Mouse (Mus musculus): Measurements from ENCODE around the gene Tenm4. TPM values are rescaled to one million over a fixed set of nuclear protein-coding genes. Genes with fewer than 3 reads are reported as not detected.

Gene Tenm4
- polyA plus RNA-seq, 1 experiment from 2014 or later, result 52.7 TPM

DNA sequence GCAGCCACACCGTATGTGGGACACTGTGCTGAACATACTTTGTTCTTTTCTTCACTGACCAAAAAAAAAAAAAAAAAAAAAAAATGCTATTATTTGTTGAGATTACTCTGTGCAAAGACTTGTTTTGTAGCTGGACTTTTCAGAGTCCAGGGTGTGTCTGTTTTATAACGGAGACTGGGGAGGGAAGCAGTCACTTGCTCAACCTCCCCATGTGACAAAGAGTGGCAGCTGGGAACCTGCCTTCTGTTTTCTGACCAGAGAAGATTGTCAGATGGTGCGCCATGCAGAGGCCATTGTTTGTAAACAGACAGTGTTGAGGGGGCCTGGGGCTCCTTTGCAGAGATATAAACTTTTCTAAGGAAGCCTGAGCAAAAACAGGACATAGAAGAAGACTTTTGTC is 17.0 kb upstream of the Tenm4 start:
- H3K4me2 ChIP-seq, result no peak overlapping the region
- peaks cover 9% of the 10 kb centered on the region; the same call in 1 of the 2 replicates for H3K27me3 ChIP-seq (replicated peaks)
- no peaks in the 10 kb centered on the region for H3K36me3 ChIP-seq (replicated peaks)
- 78% methylated on average over 3 of the region's 3 CpGs for WGBS
- H3K4me1 ChIP-seq, result peaks cover 12% of the 10 kb centered on the region; the same call in 1 of the 2 replicates
- H3K4me3 ChIP-seq, result no peak overlapping the region
- no peak for ATAC-seq (replicated peaks)
- H3K9me3 ChIP-seq, result no peaks in the 10 kb centered on the region
- H3K27ac ChIP-seq, result no peak overlapping the region
- H3K9ac ChIP-seq, result no peak overlapping the region

GRCm38 (mm10) chr7:96156481-96157255 is 14.4 kb upstream of the Tenm4 start:
- no peak for ATAC-seq (replicated peaks)
- H3K27me3 ChIP-seq (replicated peaks), result peaks cover 3% of the 10 kb centered on the region; the same call in 1 of the 2 replicates
- H3K36me3 ChIP-seq (replicated peaks), result no peaks in the 10 kb centered on the region
- no peak overlapping the region for H3K4me3 ChIP-seq
- H3K4me1 ChIP-seq, result peaks cover 12% of the 10 kb centered on the region; the same call in 1 of the 2 replicates
- WGBS, result 79% methylated on average over 7 of the region's 7 CpGs
- H3K27ac ChIP-seq, result no peak overlapping the region
- H3K9ac ChIP-seq, result no peak overlapping the region
- no peaks in the 10 kb centered on the region for H3K9me3 ChIP-seq
- H3K4me2 ChIP-seq, result no peak overlapping the region

GRCm38 (mm10) chr7:96164141-96164540 is 6.9 kb upstream of the Tenm4 start:
- H3K4me1 ChIP-seq, result peaks cover 9% of the 10 kb centered on the region
- no peaks in the 10 kb centered on the region for H3K9me3 ChIP-seq
- no peak overlapping the region for H3K4me2 ChIP-seq
- H3K27me3 ChIP-seq (replicated peaks), result no peaks in the 10 kb centered on the region
- no peak overlapping the region for H3K9ac ChIP-seq
- H3K27ac ChIP-seq, result no peak overlapping the region
- no peak for ATAC-seq (replicated peaks)
- H3K36me3 ChIP-seq (replicated peaks), result no peaks in the 10 kb centered on the region
- no peak overlapping the region for H3K4me3 ChIP-seq

DNA sequence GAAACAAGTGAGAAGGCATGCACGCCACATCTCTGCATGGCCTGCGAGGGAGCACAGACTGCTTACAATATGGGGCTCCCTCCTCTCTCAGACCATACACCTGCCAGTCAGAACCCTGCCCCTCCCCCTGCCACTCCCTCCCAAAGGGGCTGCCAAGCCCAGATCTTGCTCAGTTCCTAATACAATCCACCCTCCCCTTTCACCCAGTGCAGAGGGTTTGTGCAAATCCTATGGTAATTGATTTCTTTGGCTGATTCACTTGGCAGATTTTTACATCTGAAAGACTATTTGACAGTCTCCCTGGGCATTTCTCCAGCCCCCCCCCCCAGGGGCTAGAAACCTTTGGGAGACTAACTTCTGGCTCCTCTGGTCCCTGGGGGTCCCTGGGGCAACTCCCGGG is 2.1 kb upstream of the Tenm4 start:
- Histone ChIP-seq H3K9ac (no peak overlapping the region), H3K9me3 (no peaks in the 10 kb centered on the region), H3K36me3 (replicated peaks) (no peaks in the 10 kb centered on the region), H3K4me1 (peaks cover 18% of the 10 kb centered on the region), H3K4me3 (no peak overlapping the region), H3K4me2 (no peak overlapping the region), H3K27ac (no peak overlapping the region), H3K27me3 (replicated peaks) (0 out of 2 replicates have a peak, but pooled peaks cover 9% of the 10 kb centered on the region)
- ATAC-seq (replicated peaks), result peak; percentile 94
- 20% methylated on average over 3 of the region's 3 CpGs for WGBS

- Histone ChIP-seq H3K27me3 (replicated peaks) (0 out of 2 replicates have a peak, but pooled peaks cover 9% of the 10 kb centered on the region), H3K9ac (no peak overlapping the region), H3K4me2 (no peak overlapping the region), H3K36me3 (replicated peaks) (no peaks in the 10 kb centered on the region), H3K4me1 (peaks cover 18% of the 10 kb centered on the region), H3K4me3 (no peak overlapping the region), H3K9me3 (no peaks in the 10 kb centered on the region), H3K27ac (no peak overlapping the region)
- WGBS, result 54% methylated on average over 11 of the region's 11 CpGs
- no peak; the same call in 1 of the 2 replicates for ATAC-seq (replicated peaks)
Measured at GRCm38 (mm10) chr7:96171596-96172563, 834 bp downstream of the Tenm4 start.

GRCm38 (mm10) chr7:96176781-96177180 is 5.7 kb downstream of the Tenm4 start:
- WGBS, result 63% methylated on average over 8 of the region's 8 CpGs
- ATAC-seq (replicated peaks), result no peak
- H3K4me1 ChIP-seq, result no peaks in the 10 kb centered on the region; the same call in 1 of the 2 replicates
- H3K4me3 ChIP-seq, result no peak overlapping the region
- H3K4me2 ChIP-seq, result no peak overlapping the region
- H3K27me3 ChIP-seq (replicated peaks), result 0 out of 2 replicates have a peak, but pooled peaks cover 8% of the 10 kb centered on the region
- no peaks in the 10 kb centered on the region for H3K9me3 ChIP-seq
- no peak overlapping the region for H3K27ac ChIP-seq
- no peak overlapping the region for H3K9ac ChIP-seq
- no peaks in the 10 kb centered on the region for H3K36me3 ChIP-seq (replicated peaks)

- no peaks in the 10 kb centered on the region for H3K4me1 ChIP-seq
- WGBS, result 90% methylated on average over 4 of the region's 4 CpGs
- H3K9me3 ChIP-seq, result no peaks in the 10 kb centered on the region
- H3K36me3 ChIP-seq (replicated peaks), result no peaks in the 10 kb centered on the region
- H3K4me3 ChIP-seq, result no peak overlapping the region
- no peak overlapping the region for H3K27ac ChIP-seq
- H3K27me3 ChIP-seq (replicated peaks), result no peaks in the 10 kb centered on the region
- ATAC-seq (replicated peaks), result no peak
- no peak overlapping the region for H3K9ac ChIP-seq
- H3K4me2 ChIP-seq, result no peak overlapping the region
Measured at GRCm38 (mm10) chr7:96181751-96182150, 10.7 kb downstream of the Tenm4 start.

GRCm38 (mm10) chr7:96183195-96183594 is 12.1 kb downstream of the Tenm4 start:
- ATAC-seq (replicated peaks), result no peak
- H3K4me2 ChIP-seq, result no peak overlapping the region
- no peak overlapping the region for H3K4me3 ChIP-seq
- H3K9ac ChIP-seq, result no peak overlapping the region
- H3K27ac ChIP-seq, result no peak overlapping the region
- no peaks in the 10 kb centered on the region for H3K36me3 ChIP-seq (replicated peaks)
- no peaks in the 10 kb centered on the region for H3K4me1 ChIP-seq
- no peaks in the 10 kb centered on the region for H3K9me3 ChIP-seq
- no peaks in the 10 kb centered on the region for H3K27me3 ChIP-seq (replicated peaks)
- WGBS, result 69% methylated on average over 1 of the region's 1 CpGs

DNA sequence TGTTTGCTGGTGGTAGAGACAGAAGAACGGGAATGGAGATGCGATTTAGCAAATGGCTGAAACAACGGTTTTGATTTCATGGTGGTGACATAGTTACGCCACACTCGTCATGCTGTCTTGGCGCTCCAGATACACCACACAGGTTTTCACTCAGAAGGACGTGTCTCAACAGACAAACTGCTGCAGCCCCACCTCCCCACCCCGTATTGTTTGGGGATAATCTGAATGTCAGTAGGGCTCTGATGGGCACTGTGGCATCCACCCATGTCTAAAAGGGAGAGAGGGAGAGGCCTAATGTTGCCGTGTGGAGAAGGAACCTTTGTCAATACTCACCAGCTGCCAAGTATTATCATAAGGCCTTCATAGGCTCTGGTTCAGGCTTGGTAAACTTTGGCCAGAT is 14.4 kb downstream of the Tenm4 start:
- Histone ChIP-seq H3K36me3 (replicated peaks) (no peaks in the 10 kb centered on the region), H3K4me3 (no peak overlapping the region), H3K4me1 (no peaks in the 10 kb centered on the region), H3K4me2 (no peak overlapping the region), H3K9me3 (no peaks in the 10 kb centered on the region), H3K9ac (no peak overlapping the region), H3K27ac (no peak overlapping the region), H3K27me3 (replicated peaks) (no peaks in the 10 kb centered on the region)
- whole genome bisulfite sequencing, result 72% methylated on average over 9 of the region's 9 CpGs
- no peak for ATAC-seq (replicated peaks)

- Histone ChIP-seq H3K4me3 (no peak overlapping the region), H3K27ac (no peak overlapping the region), H3K9me3 (no peaks in the 10 kb centered on the region), H3K36me3 (replicated peaks) (no peaks in the 10 kb centered on the region), H3K9ac (no peak overlapping the region), H3K27me3 (replicated peaks) (peaks cover 7% of the 10 kb centered on the region), H3K4me2 (no peak overlapping the region), H3K4me1 (0 out of 2 replicates have a peak, but pooled peaks cover 3% of the 10 kb centered on the region)
- 72% methylated on average over 10 of the region's 10 CpGs for WGBS
- no peak for ATAC-seq (replicated peaks)
Measured at GRCm38 (mm10) chr7:96203812-96204560, 32.9 kb downstream of the Tenm4 start.

GRCm38 (mm10) chr7:96204809-96205350 is 33.8 kb downstream of the Tenm4 start:
- no peak for ATAC-seq (replicated peaks)
- no peaks in the 10 kb centered on the region for H3K9me3 ChIP-seq
- H3K36me3 ChIP-seq (replicated peaks), result no peaks in the 10 kb centered on the region
- WGBS, result 26% methylated on average over 10 of the region's 10 CpGs
- peaks cover 7% of the 10 kb centered on the region for H3K27me3 ChIP-seq (replicated peaks)
- H3K4me2 ChIP-seq, result no peak overlapping the region
- no peak overlapping the region for H3K27ac ChIP-seq
- no peak overlapping the region for H3K4me3 ChIP-seq
- H3K9ac ChIP-seq, result no peak overlapping the region
- 0 out of 2 replicates have a peak, but pooled peaks cover 7% of the 10 kb centered on the region for H3K4me1 ChIP-seq

Measured in midbrain, embryonic 15.5 days (tissue).